Mouse (Mus musculus) CH12.LX (cell line): ENCODE results near the gene Rasa3. TPM values are rescaled to one million over a fixed set of nuclear protein-coding genes. Genes with fewer than 3 reads are reported as not detected.

Source experiments
- DNase-seq: peaks from one replicate; pipeline ENCODE4 v3.0.0-alpha.2; 2013; ENCODE audit errors: extremely low read depth
- H3K27ac ChIP-seq: 2 replicates; pipeline ENCODE4 v1.5.1; 2012; ENCODE audit warnings: low read depth, mild to moderate bottlenecking, control low read depth, moderate library complexity; ENCODE audit not compliant: insufficient read depth
- H3K27me3 ChIP-seq: replicated peaks from 2 replicates; pipeline ENCODE3; 2012; ENCODE audit warnings: inconsistent platforms
- H3K36me3 ChIP-seq, 2 experiments: replicated peaks in 1 of 2; 2 replicates each; pipeline versions ENCODE3 to v1.6.1; 2012; ENCODE audit warnings: inconsistent platforms in 1 of 2, low read length in 1 of 2, mild to moderate bottlenecking in 1 of 2, mixed read lengths in 1 of 2, moderate library complexity in 1 of 2; ENCODE audit not compliant: control insufficient read depth in 1 of 2, insufficient read depth in 1 of 2
- H3K4me1 ChIP-seq, 2 experiments: 2 replicates each; pipeline ENCODE4 v1.6.1; 2012; ENCODE audit warnings: inconsistent platforms in 1 of 2, moderate library complexity in 1 of 2; ENCODE audit not compliant: insufficient read depth in 2 of 2, control insufficient read depth in 1 of 2
- H3K4me2 ChIP-seq: 2 replicates; pipeline ENCODE4 v1.6.1; 2012; ENCODE audit warnings: low read depth, mild to moderate bottlenecking, control low read depth; ENCODE audit not compliant: poor library complexity, insufficient read depth, severe bottlenecking
- H3K4me3 ChIP-seq, 3 experiments: fragments of 150-350 bp in 1 of 3; sonication (generic) in 1 of 3; replicated peaks in 1 of 3; 2 replicates each; pipeline versions ENCODE3 to v1.5.1; 2011 to 2012; ENCODE audit warnings: low read depth in 2 of 3, low read length in 2 of 3, mild to moderate bottlenecking in 2 of 3, moderate library complexity in 2 of 3, control low read depth in 1 of 3, improper control_type of control experiment in 1 of 3, inconsistent platforms in 1 of 3, mixed read lengths in 1 of 3; ENCODE audit not compliant: poor library complexity in 1 of 3
- H3K79me2 ChIP-seq: replicated peaks from 2 replicates; pipeline ENCODE4 v1.6.1; 2012; ENCODE audit warnings: mild to moderate bottlenecking, moderate library complexity; ENCODE audit not compliant: control insufficient read depth, poor library complexity, insufficient read depth, severe bottlenecking; ENCODE audit errors: extremely low read depth
- H3K9ac ChIP-seq: 2 replicates; pipeline ENCODE4 v1.6.1; 2012; ENCODE audit warnings: low read depth, mild to moderate bottlenecking, control low read depth, moderate library complexity; ENCODE audit not compliant: insufficient read depth
- H3K9me3 ChIP-seq: replicated peaks from 2 replicates; pipeline ENCODE3; 2012; ENCODE audit warnings: low read length, inconsistent platforms, mixed read lengths
- CHD1 ChIP-seq: IDR thresholded peaks from 2 replicates; pipeline ENCODE4 v1.6.1; 2012; ENCODE audit warnings: low read depth, low read length, improper control_type of control experiment, inconsistent platforms
- CHD2 ChIP-seq: IDR thresholded peaks from 2 replicates; pipeline ENCODE4 v1.6.1; 2011; ENCODE audit warnings: low read length, improper control_type of control experiment
- E2F4 ChIP-seq: IDR thresholded peaks from 2 replicates; pipeline ENCODE4 v1.6.1; 2011; ENCODE audit warnings: low read depth, low read length, improper control_type of control experiment; ENCODE audit not compliant: insufficient replicate concordance
- EP300 ChIP-seq: IDR thresholded peaks from 2 replicates; pipeline ENCODE4 v1.6.1; 2011; ENCODE audit warnings: low read length, improper control_type of control experiment
- HCFC1 ChIP-seq: IDR thresholded peaks from 2 replicates; pipeline ENCODE4 v1.6.1; 2012; ENCODE audit warnings: low read depth, mild to moderate bottlenecking, inconsistent platforms, low read length, improper control_type of control experiment
- JUN ChIP-seq: IDR thresholded peaks from 2 replicates; pipeline ENCODE4 v1.6.1; 2011; ENCODE audit warnings: low read depth, mild to moderate bottlenecking, low read length, improper control_type of control experiment, moderate library complexity; ENCODE audit not compliant: insufficient read depth
- MAFK ChIP-seq: IDR thresholded peaks from 2 replicates; pipeline ENCODE4 v1.6.1; 2011; ENCODE audit warnings: low read length, improper control_type of control experiment; ENCODE audit not compliant: insufficient replicate concordance
- MAX ChIP-seq: IDR thresholded peaks from 2 replicates; pipeline ENCODE4 v1.6.1; 2011; ENCODE audit warnings: low read length, improper control_type of control experiment
- MEF2A ChIP-seq: IDR thresholded peaks from 2 replicates; pipeline ENCODE4 v1.6.1; 2014; ENCODE audit warnings: low read depth, mild to moderate bottlenecking, inconsistent platforms, low read length, improper control_type of control experiment, borderline replicate concordance
- POLR2A ChIP-seq: IDR thresholded peaks from 2 replicates; pipeline ENCODE4 v1.6.1; 2011; ENCODE audit warnings: low read depth, mild to moderate bottlenecking, improper control_type of control experiment, low read length
- RAD21 ChIP-seq: IDR thresholded peaks from 2 replicates; pipeline ENCODE4 v1.6.1; 2011; ENCODE audit warnings: low read depth, mild to moderate bottlenecking, low read length, improper control_type of control experiment, moderate library complexity
- SIN3A ChIP-seq: IDR thresholded peaks from 2 replicates; pipeline ENCODE4 v1.6.1; 2012; ENCODE audit warnings: low read length, improper control_type of control experiment, inconsistent platforms
- TCF12 ChIP-seq: IDR thresholded peaks from 2 replicates; pipeline ENCODE4 v1.6.1; 2014; ENCODE audit warnings: low read depth, mild to moderate bottlenecking, inconsistent platforms, low read length, improper control_type of control experiment
- UBTF ChIP-seq: IDR thresholded peaks from 2 replicates; pipeline ENCODE4 v1.6.1; 2012; ENCODE audit warnings: low read depth, mild to moderate bottlenecking, inconsistent platforms, low read length, improper control_type of control experiment, moderate library complexity
- USF2 ChIP-seq: conservative IDR thresholded peaks from 2 replicates; pipeline ENCODE4 v1.6.1; 2011; ENCODE audit warnings: low read depth, low read length, improper control_type of control experiment
- ZC3H11A ChIP-seq: IDR thresholded peaks from 2 replicates; pipeline ENCODE4 v1.6.1; 2012; ENCODE audit warnings: low read depth, mild to moderate bottlenecking, inconsistent platforms, low read length, improper control_type of control experiment
- ZKSCAN1 ChIP-seq: IDR thresholded peaks from 2 replicates; pipeline ENCODE4 v1.6.1; 2012; ENCODE audit warnings: low read depth, inconsistent platforms, low read length, improper control_type of control experiment, borderline replicate concordance
- ZMIZ1 ChIP-seq: IDR thresholded peaks from 2 replicates; pipeline ENCODE4 v1.6.1; 2012; ENCODE audit warnings: low read depth, mild to moderate bottlenecking, inconsistent platforms, low read length, improper control_type of control experiment
- dilution Hi-C: fragments of 300-500 bp; cut with MboI; formaldehyde crosslinking; loops from 2 replicates; pipeline ENCODE4 v1.14.3; 2020; ENCODE audit warnings: low sequenced_read_pairs; ENCODE audit not compliant: extremely low pct_unique_long_range_greater_than_20kb, extremely low pct_ligation_motif_present
- in situ Hi-C: fragments of 300-500 bp; cut with MboI; formaldehyde crosslinking; loops from 3 replicates; pipeline ENCODE4 v1.14.3; 2019; ENCODE audit warnings: low sequenced_read_pairs, low pct_ligation_motif_present, low pct_unique_long_range_greater_than_20kb, mixed read lengths
- polyA plus RNA-seq: library from polyadenylated mRNA; unstranded; fragments of >175 nt; gene quantifications from 2 replicates; pipeline ENCODE4 v1.2.1, GENCODE M21; 2012; ENCODE audit warnings: low read depth; ENCODE audit not compliant: insufficient read length
- total RNA-seq, 2 experiments: library from RNA; depleted of rRNA; stranded (reverse); fragments of 300-350 nt in 1 of 2; fragments of >200 nt in 1 of 2; gene quantifications; 2 replicates each; pipeline ENCODE4 v1.2.3; 2012 to 2014

The Rasa3 gene
- total and polyA plus RNA-seq, 3 experiments, result 12.8 to 28.5 (median 13.6) TPM

- in situ Hi-C loops, result no loop called here
- no peaks in the 10 kb centered on the region for H3K36me3 ChIP-seq
- H3K4me3 ChIP-seq, result no peak overlapping the region
- H3K4me1 ChIP-seq, result no peaks in the 10 kb centered on the region
- H3K27ac ChIP-seq, result no peak overlapping the region
- dilution Hi-C loops, result no loop called here
- peaks cover 47% of the 10 kb centered on the region for H3K27me3 ChIP-seq
- no peak overlapping the region for H3K9ac ChIP-seq
- peaks cover 4% of the 10 kb centered on the region for H3K9me3 ChIP-seq
- H3K4me2 ChIP-seq, result no peak overlapping the region
- no peak for DNase-seq
- H3K79me2 ChIP-seq, result no peaks in the 10 kb centered on the region
- TF ChIP-seq CHD2 (no peak), ZKSCAN1 (no peak), E2F4 (no peak), MAFK (no peak), CHD1 (no peak), ZMIZ1 (no peak), JUN (no peak), MAX (no peak), ZC3H11A (no peak), UBTF (no peak), HCFC1 (no peak), USF2 (no peak), RAD21 (no peak), TCF12 (no peak), POLR2A (no peak), MEF2A (no peak), EP300 (no peak), SIN3A (no peak)
These were observed 156.0 kb downstream of the Rasa3 start for GRCm38 (mm10) chr8:13521392-13521791.

GRCm38 (mm10) chr8:13520349-13520748 lies 157.1 kb downstream of the Rasa3 start:
- Histone ChIP-seq H3K36me3 (no peaks in the 10 kb centered on the region), H3K9me3 (peaks cover 4% of the 10 kb centered on the region), H3K4me1 (no peaks in the 10 kb centered on the region), H3K79me2 (no peaks in the 10 kb centered on the region), H3K27me3 (peaks cover 47% of the 10 kb centered on the region), H3K27ac (no peak overlapping the region), H3K4me3 (no peak overlapping the region), H3K4me2 (no peak overlapping the region), H3K9ac (no peak overlapping the region)
- dilution Hi-C loops, result no loop called here
- DNase-seq, result no peak
- TF ChIP-seq ZKSCAN1, result no peak
- TF ChIP-seq EP300, result no peak
- 0 out of 2 replicates have a peak, but pooled peaks have one; percentile 48 for TF ChIP-seq MAFK
- TF ChIP-seq TCF12, result no peak
- in situ Hi-C loops, result no loop called here
